Mouse (Mus musculus): ENCODE results near the gene Epha1.

DNA sequence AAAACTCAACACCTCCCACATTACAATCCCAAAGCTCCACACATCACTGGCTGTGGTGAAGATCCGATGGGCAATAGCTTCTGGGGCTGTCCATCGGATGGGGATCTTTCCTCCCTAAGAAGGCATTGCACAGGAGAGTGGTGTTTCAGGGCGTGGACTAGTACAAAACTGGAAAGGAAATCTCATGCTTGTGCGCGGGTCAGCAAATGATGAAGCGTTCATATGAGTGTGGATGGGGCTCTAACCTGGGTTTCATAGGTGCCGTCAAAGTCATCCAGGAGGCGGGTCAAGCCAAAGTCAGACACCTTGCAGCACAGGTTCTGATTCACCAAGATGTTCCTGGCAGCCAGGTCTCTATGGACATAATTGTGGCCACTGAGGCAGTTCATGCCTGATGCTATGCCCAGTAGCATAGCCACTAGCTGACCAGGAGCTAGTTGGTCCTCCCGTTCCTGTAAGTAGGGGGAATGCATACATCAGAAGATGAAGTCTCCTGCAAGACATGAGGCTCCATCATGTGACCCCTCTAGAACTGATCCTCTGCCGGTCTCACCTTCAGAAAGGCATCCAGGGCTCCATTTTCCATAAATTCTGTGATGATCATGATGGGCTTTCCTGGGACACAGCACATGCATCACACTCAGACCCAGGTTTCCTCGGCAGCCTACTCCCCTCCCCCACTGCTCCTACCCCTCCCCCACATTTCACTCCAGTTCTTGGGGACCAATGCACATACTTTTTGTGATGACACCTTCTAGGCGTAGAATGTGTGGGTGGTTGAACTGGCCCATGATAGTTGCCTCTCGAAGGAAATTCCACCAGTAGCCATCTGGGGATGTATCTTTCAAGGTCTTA, 11.8 kb downstream of the Epha1 start:
- TF ChIP-seq CTCF (IDR thresholded peaks at IDR 0.05; ENCODE audit: borderline replicate concordance, insufficient read depth, low read depth, low read length): no peak
- no peak for TF ChIP-seq POLR2A (IDR thresholded peaks at IDR 0.05; ENCODE audit: borderline replicate concordance, insufficient read depth, low read length)

Data from cerebellum, adult 2 months (tissue).